Mouse (Mus musculus) brain, embryonic 18.5 days (tissue): ENCODE measurements around the gene Cox15.

Experiments used
- DNase-seq: peaks from one replicate; pipeline ENCODE4 v3.0.0-alpha.2; 2012; ENCODE audit warnings: low read depth, low spot score

The Cox15 gene

DNA sequence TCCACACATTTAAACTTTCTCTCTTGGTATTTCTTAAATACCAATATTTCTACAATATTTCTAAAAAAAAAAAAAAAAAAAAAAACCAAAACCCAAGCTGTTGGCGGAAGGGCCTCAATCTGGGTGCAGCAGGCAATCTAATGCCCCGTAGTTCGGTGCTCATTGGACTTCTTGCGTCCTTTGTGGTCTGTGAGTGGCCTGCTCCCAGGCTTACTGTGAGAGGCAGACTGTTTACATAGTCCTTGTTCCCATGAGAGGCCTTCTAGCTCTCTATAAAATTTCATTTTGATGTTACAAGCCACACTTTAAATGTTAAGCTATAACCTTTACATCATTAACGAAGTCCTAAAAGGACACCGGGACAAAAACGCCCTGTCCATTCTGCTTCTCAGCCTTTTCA is 44.6 kb downstream of the Cox15 start:
- DNase-seq, result no peak

GRCm38 (mm10) chr19:43704787-43705497 is 47.9 kb downstream of the Cox15 start:
- no peak for DNase-seq

DNA sequence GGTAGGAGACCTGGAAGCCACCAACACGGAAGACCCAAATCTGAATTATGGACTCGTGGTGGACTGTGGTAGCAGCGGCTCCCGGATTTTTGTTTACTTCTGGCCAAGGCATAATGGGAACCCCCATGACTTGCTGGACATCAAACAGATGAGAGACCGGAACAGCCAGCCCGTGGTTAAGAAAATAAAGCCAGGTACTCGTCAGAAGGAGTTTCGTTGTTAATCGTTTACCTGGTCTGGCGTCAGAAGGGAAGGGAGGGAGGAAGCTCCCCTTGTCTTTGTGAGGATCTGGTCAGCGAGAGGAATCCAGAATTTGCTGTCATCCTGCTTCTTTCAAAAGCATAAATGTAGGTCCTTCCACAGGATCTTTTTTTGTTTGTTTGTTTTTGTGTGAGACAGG is 48.6 kb downstream of the Cox15 start:
- no peak for DNase-seq

DNA sequence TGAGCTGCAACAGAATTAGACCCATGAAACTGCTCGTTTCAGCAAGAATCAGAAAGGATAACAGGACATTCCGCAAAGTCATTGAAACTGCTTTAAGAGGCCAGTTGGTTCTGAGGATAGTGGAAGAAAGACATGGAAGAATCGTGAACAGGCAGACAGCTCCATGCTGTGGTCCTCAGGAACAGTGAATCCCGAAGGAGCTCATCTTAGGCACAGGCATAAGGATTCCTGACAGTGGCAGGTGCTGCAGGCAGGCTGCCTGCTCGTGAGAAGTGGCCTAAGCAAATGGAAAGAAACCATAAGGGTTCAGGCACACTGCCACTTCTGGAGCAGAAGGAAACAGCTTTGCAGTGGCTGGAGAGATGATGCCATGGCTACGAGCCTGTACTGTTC is 53.0 kb downstream of the Cox15 start:
- no peak for DNase-seq

DNA sequence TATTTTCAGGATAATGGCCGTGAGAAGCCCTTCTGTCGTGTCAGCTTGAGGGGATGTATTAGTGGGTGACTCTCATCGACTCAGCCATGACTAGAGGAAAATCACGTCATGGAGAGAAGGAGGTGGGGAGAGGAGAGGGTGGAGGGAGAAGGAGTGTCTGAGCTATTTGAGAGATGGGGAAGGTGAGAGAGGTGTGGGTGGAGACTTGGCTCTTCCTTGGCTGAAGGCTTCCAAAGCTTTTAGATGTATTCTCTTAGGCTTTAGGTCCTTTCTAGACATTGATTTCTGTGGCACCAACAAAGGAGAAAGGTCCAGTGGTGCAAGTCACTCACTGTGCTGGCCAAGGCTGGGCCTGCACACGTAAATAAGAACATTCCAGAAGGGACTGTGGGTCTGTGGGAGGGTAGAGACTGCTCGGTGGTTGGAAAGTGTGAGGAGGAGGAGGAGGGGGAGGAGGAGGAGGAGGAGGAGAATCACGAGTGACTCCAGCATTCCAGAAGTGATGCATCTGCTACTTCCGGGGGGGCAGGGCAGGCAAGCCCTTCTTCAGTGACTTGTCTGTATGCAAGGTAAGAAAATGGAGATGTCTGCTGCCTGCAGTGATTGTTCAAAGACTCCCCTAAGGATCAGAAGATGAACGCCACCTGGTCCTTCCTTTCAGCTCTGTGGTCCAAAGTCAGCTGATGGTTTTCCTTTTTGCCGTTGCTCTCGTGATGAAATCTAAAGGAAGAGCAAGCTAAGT is 53.6 kb downstream of the Cox15 start:
- no peak for DNase-seq

DNA sequence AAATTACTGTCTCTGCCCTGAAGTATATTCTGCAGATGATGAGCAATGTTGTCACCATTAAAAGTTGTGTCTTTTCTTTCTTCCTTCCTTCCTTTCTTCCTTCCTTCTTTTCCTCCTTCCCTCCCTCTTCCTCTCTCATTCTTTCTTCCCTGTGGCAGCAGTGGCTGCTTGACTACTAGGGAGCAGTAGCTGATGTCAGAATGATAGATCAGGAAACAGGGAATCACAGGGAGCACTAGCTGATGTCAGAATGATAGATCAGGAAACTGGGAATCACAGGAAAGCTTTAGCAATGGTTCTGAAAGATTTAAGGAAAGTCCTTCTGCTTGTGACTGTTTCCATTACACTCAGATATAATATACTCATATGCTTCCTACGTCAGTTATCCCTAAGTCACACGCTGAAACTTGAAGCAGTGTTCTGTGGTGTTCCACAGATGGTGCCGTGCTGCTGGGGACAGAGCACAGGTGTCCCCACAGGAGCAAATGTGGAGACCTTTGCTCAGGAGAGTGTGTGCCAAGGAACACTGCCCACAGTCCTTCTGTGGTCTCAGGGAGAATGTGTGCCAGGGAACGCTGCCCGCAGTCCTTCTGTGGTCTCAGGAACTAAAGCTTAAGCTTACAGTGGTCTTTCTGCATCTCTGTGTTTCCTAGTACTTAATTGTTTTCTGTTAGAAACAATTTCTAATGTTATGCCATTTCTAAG is 55.0 kb downstream of the Cox15 start:
- no peak for DNase-seq

DNA sequence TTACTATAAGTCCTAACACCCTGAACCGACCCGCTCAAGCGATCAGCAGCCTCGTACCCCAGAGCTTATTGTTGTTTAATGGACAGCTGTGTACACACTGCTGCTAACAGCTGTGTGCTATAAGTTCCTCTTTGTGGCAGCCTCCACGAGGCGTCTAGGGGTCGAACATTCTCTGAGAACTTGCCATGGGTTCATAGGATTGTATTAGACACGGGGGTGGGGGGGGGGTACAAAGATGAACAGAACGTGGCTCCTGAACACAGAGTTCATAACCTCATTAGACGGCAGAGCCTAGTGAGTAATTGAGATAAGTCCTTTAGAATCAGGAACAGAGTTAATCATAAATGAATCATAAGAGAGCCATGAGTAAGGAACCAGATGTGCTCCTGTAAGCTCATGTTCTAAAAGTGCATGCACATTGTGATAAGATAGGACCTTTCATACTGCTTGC is 57.3 kb downstream of the Cox15 start:
- no peak for DNase-seq

GRCm38 (mm10) chr19:43692815-43693214 is 60.0 kb downstream of the Cox15 start:
- DNase-seq, result no peak

GRCm38 (mm10) chr19:43689419-43690246 is 63.2 kb downstream of the Cox15 start, which contains the start of gene Entpd7:
Gene Entpd7 (plus strand): TSS chr19:43689672.
- DNase-seq, result peak; percentile 90
